Mouse (Mus musculus): ENCODE measurements around the gene Bora. TPM values are rescaled to one million over a fixed set of nuclear protein-coding genes. Genes with fewer than 3 reads are reported as not detected.

The Bora gene
- polyA plus RNA-seq, 1 experiment from 2014 or later: 66.1 TPM

- H3K9me3 ChIP-seq (ENCODE audit: control insufficient read depth, low read length): no peaks in the 10 kb centered on the region
- peaks cover 7% of the 10 kb centered on the region for H3K4me1 ChIP-seq (ENCODE audit: control insufficient read depth, insufficient read depth, low read length)
- DNase-seq (ENCODE audit: low spot score, missing footprints) (no peak), ATAC-seq (ENCODE audit: low FRiP score) (no peak)
- H3K4me2 ChIP-seq: peak overlapping the region; percentile 51
- no peaks in the 10 kb centered on the region for H3K27me3 ChIP-seq (ENCODE audit: control insufficient read depth, insufficient read depth, low read length)
- no peaks in the 10 kb centered on the region for H3K36me3 ChIP-seq (ENCODE audit: control insufficient read depth, insufficient read depth, low read length)
- no peak overlapping the region for H3K27ac ChIP-seq (ENCODE audit: low read depth, low read length)
- peak overlapping the region; percentile 65 for H3K9ac ChIP-seq (ENCODE audit: low read length)
- WGBS: 9% methylated on average over 20 of the region's 20 CpGs
- peak overlapping the region; percentile 88 for H3K4me3 ChIP-seq (ENCODE audit: low read depth, low read length)
These were observed 54.1 kb downstream of the Bora start for GRCm38 (mm10) chr14:99099967-99100587.

GRCm38 (mm10) chr14:99103050-99103449 lies 57.0 kb downstream of the Bora start:
- Histone ChIP-seq H3K4me3 (ENCODE audit: low read depth, low read length) (no peak overlapping the region), H3K27me3 (ENCODE audit: control insufficient read depth, insufficient read depth, low read length) (no peaks in the 10 kb centered on the region), H3K36me3 (ENCODE audit: control insufficient read depth, insufficient read depth, low read length) (no peaks in the 10 kb centered on the region), H3K9me3 (ENCODE audit: control insufficient read depth, low read length) (no peaks in the 10 kb centered on the region), H3K4me1 (ENCODE audit: control insufficient read depth, insufficient read depth, low read length) (peaks cover 7% of the 10 kb centered on the region), H3K9ac (ENCODE audit: low read length) (no peak overlapping the region), H3K27ac (ENCODE audit: low read depth, low read length) (no peak overlapping the region), H3K4me2 (no peak overlapping the region)
- WGBS: 90% methylated on average over 4 of the region's 4 CpGs
- no peak for DNase-seq (ENCODE audit: low spot score, missing footprints)
- ATAC-seq (ENCODE audit: low FRiP score): no peak

- Histone ChIP-seq H3K9me3 (ENCODE audit: control insufficient read depth, low read length) (no peaks in the 10 kb centered on the region), H3K4me1 (ENCODE audit: control insufficient read depth, insufficient read depth, low read length) (no peaks in the 10 kb centered on the region), H3K4me2 (no peak overlapping the region), H3K27me3 (ENCODE audit: control insufficient read depth, insufficient read depth, low read length) (no peaks in the 10 kb centered on the region), H3K4me3 (ENCODE audit: low read depth, low read length) (no peak overlapping the region), H3K36me3 (ENCODE audit: control insufficient read depth, insufficient read depth, low read length) (peaks cover 6% of the 10 kb centered on the region; the same call in 1 of the 2 replicates), H3K27ac (ENCODE audit: low read depth, low read length) (no peak overlapping the region), H3K9ac (ENCODE audit: low read length) (no peak overlapping the region)
- no peak for DNase-seq (ENCODE audit: low spot score, missing footprints)
- WGBS: 92% methylated on average over 6 of the region's 6 CpGs
- no peak for ATAC-seq (ENCODE audit: low FRiP score)
These were observed 58.6 kb downstream of the Bora start for GRCm38 (mm10) chr14:99104542-99105123.

- 93% methylated on average over 2 of the region's 2 CpGs for WGBS
- H3K27ac ChIP-seq (ENCODE audit: low read depth, low read length): no peak overlapping the region
- peaks cover 6% of the 10 kb centered on the region; the same call in 1 of the 2 replicates for H3K36me3 ChIP-seq (ENCODE audit: control insufficient read depth, insufficient read depth, low read length)
These were observed 60.6 kb downstream of the Bora start for GRCm38 (mm10) chr14:99106671-99107070.

GRCm38 (mm10) chr14:99107631-99108187 lies 61.7 kb downstream of the Bora start:
- peaks cover 6% of the 10 kb centered on the region; the same call in 1 of the 2 replicates for H3K36me3 ChIP-seq (ENCODE audit: control insufficient read depth, insufficient read depth, low read length)

More at GRCm38 (mm10) chr14:99106671-99107070, 60.6 kb downstream of the Bora start:
- Histone ChIP-seq H3K9ac (ENCODE audit: low read length) (no peak overlapping the region), H3K4me1 (ENCODE audit: control insufficient read depth, insufficient read depth, low read length) (no peaks in the 10 kb centered on the region), H3K4me3 (ENCODE audit: low read depth, low read length) (no peak overlapping the region), H3K27me3 (ENCODE audit: control insufficient read depth, insufficient read depth, low read length) (no peaks in the 10 kb centered on the region), H3K4me2 (no peak overlapping the region), H3K9me3 (ENCODE audit: control insufficient read depth, low read length) (no peaks in the 10 kb centered on the region)
- no peak for DNase-seq (ENCODE audit: low spot score, missing footprints)
- ATAC-seq (ENCODE audit: low FRiP score): no peak

GRCm38 (mm10) chr14:99108762-99109161 lies 62.7 kb downstream of the Bora start:
- WGBS: 88% methylated on average over 6 of the region's 6 CpGs
- Histone ChIP-seq H3K4me2 (no peak overlapping the region), H3K36me3 (ENCODE audit: control insufficient read depth, insufficient read depth, low read length) (peaks cover 6% of the 10 kb centered on the region; the same call in 1 of the 2 replicates), H3K4me1 (ENCODE audit: control insufficient read depth, insufficient read depth, low read length) (no peaks in the 10 kb centered on the region), H3K27ac (ENCODE audit: low read depth, low read length) (no peak overlapping the region), H3K4me3 (ENCODE audit: low read depth, low read length) (no peak overlapping the region), H3K9ac (ENCODE audit: low read length) (no peak overlapping the region), H3K9me3 (ENCODE audit: control insufficient read depth, low read length) (no peaks in the 10 kb centered on the region), H3K27me3 (ENCODE audit: control insufficient read depth, insufficient read depth, low read length) (no peaks in the 10 kb centered on the region)
- no peak for ATAC-seq (ENCODE audit: low FRiP score)
- DNase-seq (ENCODE audit: low spot score, missing footprints): peak; percentile 41

More at GRCm38 (mm10) chr14:99107631-99108187, 61.7 kb downstream of the Bora start:
- WGBS: 72% methylated on average over 2 of the region's 2 CpGs
- ATAC-seq (ENCODE audit: low FRiP score) (no peak), DNase-seq (ENCODE audit: low spot score, missing footprints) (no peak)
- no peak overlapping the region for H3K9ac ChIP-seq (ENCODE audit: low read length)
- no peaks in the 10 kb centered on the region for H3K27me3 ChIP-seq (ENCODE audit: control insufficient read depth, insufficient read depth, low read length)
- no peak overlapping the region for H3K4me3 ChIP-seq (ENCODE audit: low read depth, low read length)
- no peaks in the 10 kb centered on the region for H3K4me1 ChIP-seq (ENCODE audit: control insufficient read depth, insufficient read depth, low read length)
- no peak overlapping the region for H3K27ac ChIP-seq (ENCODE audit: low read depth, low read length)
- H3K9me3 ChIP-seq (ENCODE audit: control insufficient read depth, low read length): no peaks in the 10 kb centered on the region
- H3K4me2 ChIP-seq: no peak overlapping the region

- no peak for ATAC-seq (ENCODE audit: low FRiP score)
- no peaks in the 10 kb centered on the region for H3K27me3 ChIP-seq (ENCODE audit: control insufficient read depth, insufficient read depth, low read length)
- H3K27ac ChIP-seq (ENCODE audit: low read depth, low read length): no peak overlapping the region
- no peak overlapping the region for H3K4me3 ChIP-seq (ENCODE audit: low read depth, low read length)
- no peak overlapping the region for H3K9ac ChIP-seq (ENCODE audit: low read length)
- H3K36me3 ChIP-seq (ENCODE audit: control insufficient read depth, insufficient read depth, low read length): no peaks in the 10 kb centered on the region; the same call in 1 of the 2 replicates
- H3K4me1 ChIP-seq (ENCODE audit: control insufficient read depth, insufficient read depth, low read length): no peaks in the 10 kb centered on the region
- DNase-seq (ENCODE audit: low spot score, missing footprints): peak; percentile 2
- 86% methylated on average over 4 of the region's 4 CpGs for WGBS
- H3K9me3 ChIP-seq (ENCODE audit: control insufficient read depth, low read length): no peaks in the 10 kb centered on the region
- no peak overlapping the region for H3K4me2 ChIP-seq
These were observed 71.6 kb downstream of the Bora start for GRCm38 (mm10) chr14:99117576-99117975.

- no peak for ATAC-seq (ENCODE audit: low FRiP score)
- 88% methylated on average over 11 of the region's 11 CpGs for WGBS
These were observed 75.7 kb downstream of the Bora start for GRCm38 (mm10) chr14:99121584-99122339.

More at GRCm38 (mm10) chr14:99121584-99122339, 75.7 kb downstream of the Bora start:
- peak; percentile 19 for DNase-seq (ENCODE audit: low spot score, missing footprints)
- Histone ChIP-seq H3K4me2 (no peak overlapping the region), H3K9ac (ENCODE audit: low read length) (no peak overlapping the region), H3K27me3 (ENCODE audit: control insufficient read depth, insufficient read depth, low read length) (no peaks in the 10 kb centered on the region), H3K9me3 (ENCODE audit: control insufficient read depth, low read length) (no peaks in the 10 kb centered on the region), H3K36me3 (ENCODE audit: control insufficient read depth, insufficient read depth, low read length) (no peaks in the 10 kb centered on the region; the same call in 1 of the 2 replicates), H3K4me1 (ENCODE audit: control insufficient read depth, insufficient read depth, low read length) (no peaks in the 10 kb centered on the region), H3K4me3 (ENCODE audit: low read depth, low read length) (no peak overlapping the region), H3K27ac (ENCODE audit: low read depth, low read length) (no peak overlapping the region)
